Mouse (Mus musculus): Measurements from ENCODE around the gene Dmrta2.

Gene Dmrta2

GRCm38 (mm10) chr4:109979461-109980320, 1.8 kb downstream of the Dmrta2 start:
- no peak for DNase-seq

GRCm38 (mm10) chr4:109980321-109981082, 2.6 kb downstream of the Dmrta2 start:
- DNase-seq, result no peak

- no peak for DNase-seq
These were observed 3.4 kb downstream of the Dmrta2 start for GRCm38 (mm10) chr4:109981083-109981870.

- no peak for DNase-seq
These were observed 4.2 kb downstream of the Dmrta2 start for GRCm38 (mm10) chr4:109981871-109982680.

GRCm38 (mm10) chr4:109982681-109983265, 4.9 kb downstream of the Dmrta2 start:
- no peak for DNase-seq

GRCm38 (mm10) chr4:109983281-109984001, 5.6 kb downstream of the Dmrta2 start:
- DNase-seq, result no peak

- no peak for DNase-seq
These were observed 6.2 kb downstream of the Dmrta2 start for GRCm38 (mm10) chr4:109984011-109984411.

- DNase-seq, result no peak
These were observed 6.9 kb downstream of the Dmrta2 start for GRCm38 (mm10) chr4:109984496-109985423.

- no peak for DNase-seq
These were observed 7.7 kb downstream of the Dmrta2 start for GRCm38 (mm10) chr4:109985424-109986172.

- DNase-seq, result no peak
These were observed 8.4 kb downstream of the Dmrta2 start for GRCm38 (mm10) chr4:109986301-109986700.

- no peak for DNase-seq
These were observed 9.0 kb downstream of the Dmrta2 start for GRCm38 (mm10) chr4:109986748-109987355.

- DNase-seq, result no peak
These were observed 9.9 kb downstream of the Dmrta2 start for GRCm38 (mm10) chr4:109987560-109988362.

GRCm38 (mm10) chr4:109988411-109988810, 10.6 kb downstream of the Dmrta2 start:
- no peak for DNase-seq

GRCm38 (mm10) chr4:109989213-109989612, 11.4 kb downstream of the Dmrta2 start:
- no peak for DNase-seq

- no peak for DNase-seq
These were observed 28.2 kb downstream of the Dmrta2 start for GRCm38 (mm10) chr4:110006044-110006443.

GRCm38 (mm10) chr4:110019145-110019544, 41.3 kb downstream of the Dmrta2 start:
- DNase-seq, result no peak

- DNase-seq, result peak; percentile 74
These were observed 42.4 kb downstream of the Dmrta2 start for GRCm38 (mm10) chr4:110020255-110020654.
